Mouse (Mus musculus): ENCODE measurements around the gene Th. TPM values are rescaled to one million over a fixed set of nuclear protein-coding genes. Genes with fewer than 3 reads are reported as not detected.

The Th gene
- polyA plus RNA-seq, 1 experiment from 2014 or later = 0.44 TPM

- ATAC-seq (ENCODE audit: insufficient number of reproducible peaks, low FRiP score, low TSS enrichment, low read depth) = no peak
- Histone ChIP-seq H3K4me2 (ENCODE audit: low read depth, severe bottlenecking) (no peak overlapping the region), H3K4me3 (ENCODE audit: low read depth, low read length) (no peak overlapping the region), H3K4me1 (ENCODE audit: control insufficient read depth, insufficient read depth, low read length) (no peaks in the 10 kb centered on the region), H3K36me3 (ENCODE audit: control insufficient read depth, insufficient read depth, low read length) (no peaks in the 10 kb centered on the region), H3K27me3 (ENCODE audit: control insufficient read depth, insufficient read depth, low read length) (no peaks in the 10 kb centered on the region), H3K27ac (replicated peaks; ENCODE audit: low read depth, low read length) (no peak overlapping the region), H3K9ac (ENCODE audit: low read length) (no peak overlapping the region), H3K9me3 (ENCODE audit: control insufficient read depth, low read length) (no peaks in the 10 kb centered on the region)
- no peak for DNase-seq (ENCODE audit: low spot score)
These were observed 6.7 kb upstream of the Th start for GRCm38 (mm10) chr7:142937631-142938030.

- no peaks in the 10 kb centered on the region for H3K9me3 ChIP-seq (ENCODE audit: control insufficient read depth, low read length)
- no peak overlapping the region for H3K9ac ChIP-seq (ENCODE audit: low read length)
- no peaks in the 10 kb centered on the region for H3K27me3 ChIP-seq (ENCODE audit: control insufficient read depth, insufficient read depth, low read length)
- DNase-seq (ENCODE audit: low spot score) (no peak), ATAC-seq (ENCODE audit: insufficient number of reproducible peaks, low FRiP score, low TSS enrichment, low read depth) (no peak)
- H3K4me3 ChIP-seq (ENCODE audit: low read depth, low read length) = no peak overlapping the region
- 82% methylated on average over 14 of the region's 14 CpGs for WGBS
- no peak overlapping the region for H3K4me2 ChIP-seq (ENCODE audit: low read depth, severe bottlenecking)
- H3K36me3 ChIP-seq (ENCODE audit: control insufficient read depth, insufficient read depth, low read length) = no peaks in the 10 kb centered on the region
- no peaks in the 10 kb centered on the region for H3K4me1 ChIP-seq (ENCODE audit: control insufficient read depth, insufficient read depth, low read length)
- no peak overlapping the region for H3K27ac ChIP-seq (replicated peaks; ENCODE audit: low read depth, low read length)
These were observed 4.8 kb upstream of the Th start for GRCm38 (mm10) chr7:142935708-142936107.

GRCm38 (mm10) chr7:142932469-142932868, 1.5 kb upstream of the Th start:
- DNase-seq (ENCODE audit: low spot score) (no peak), ATAC-seq (ENCODE audit: insufficient number of reproducible peaks, low FRiP score, low TSS enrichment, low read depth) (no peak)
- Histone ChIP-seq H3K27me3 (ENCODE audit: control insufficient read depth, insufficient read depth, low read length) (no peaks in the 10 kb centered on the region), H3K4me2 (ENCODE audit: low read depth, severe bottlenecking) (no peak overlapping the region), H3K4me3 (ENCODE audit: low read depth, low read length) (no peak overlapping the region), H3K4me1 (ENCODE audit: control insufficient read depth, insufficient read depth, low read length) (no peaks in the 10 kb centered on the region), H3K9ac (ENCODE audit: low read length) (no peak overlapping the region), H3K9me3 (ENCODE audit: control insufficient read depth, low read length) (no peaks in the 10 kb centered on the region), H3K27ac (replicated peaks; ENCODE audit: low read depth, low read length) (no peak overlapping the region), H3K36me3 (ENCODE audit: control insufficient read depth, insufficient read depth, low read length) (no peaks in the 10 kb centered on the region)
- WGBS = 75% methylated on average over 3 of the region's 3 CpGs

GRCm38 (mm10) chr7:142929516-142929915, 1.4 kb downstream of the Th start:
- Histone ChIP-seq H3K4me2 (ENCODE audit: low read depth, severe bottlenecking) (no peak overlapping the region), H3K4me1 (ENCODE audit: control insufficient read depth, insufficient read depth, low read length) (no peaks in the 10 kb centered on the region), H3K4me3 (ENCODE audit: low read depth, low read length) (no peak overlapping the region), H3K9me3 (ENCODE audit: control insufficient read depth, low read length) (no peaks in the 10 kb centered on the region), H3K36me3 (ENCODE audit: control insufficient read depth, insufficient read depth, low read length) (no peaks in the 10 kb centered on the region), H3K27ac (replicated peaks; ENCODE audit: low read depth, low read length) (no peak overlapping the region), H3K9ac (ENCODE audit: low read length) (no peak overlapping the region), H3K27me3 (ENCODE audit: control insufficient read depth, insufficient read depth, low read length) (no peaks in the 10 kb centered on the region)
- WGBS = 95% methylated on average over 2 of the region's 2 CpGs
- ATAC-seq (ENCODE audit: insufficient number of reproducible peaks, low FRiP score, low TSS enrichment, low read depth) (no peak), DNase-seq (ENCODE audit: low spot score) (no peak)

GRCm38 (mm10) chr7:142927293-142927692, 3.6 kb downstream of the Th start:
- DNase-seq (ENCODE audit: low spot score) (no peak), ATAC-seq (ENCODE audit: insufficient number of reproducible peaks, low FRiP score, low TSS enrichment, low read depth) (no peak)
- Histone ChIP-seq H3K27me3 (ENCODE audit: control insufficient read depth, insufficient read depth, low read length) (no peaks in the 10 kb centered on the region), H3K9me3 (ENCODE audit: control insufficient read depth, low read length) (no peaks in the 10 kb centered on the region), H3K27ac (replicated peaks; ENCODE audit: low read depth, low read length) (no peak overlapping the region), H3K4me3 (ENCODE audit: low read depth, low read length) (no peak overlapping the region), H3K4me1 (ENCODE audit: control insufficient read depth, insufficient read depth, low read length) (no peaks in the 10 kb centered on the region), H3K9ac (ENCODE audit: low read length) (no peak overlapping the region), H3K36me3 (ENCODE audit: control insufficient read depth, insufficient read depth, low read length) (no peaks in the 10 kb centered on the region), H3K4me2 (ENCODE audit: low read depth, severe bottlenecking) (no peak overlapping the region)
- WGBS = 62% methylated on average over 8 of the region's 8 CpGs

GRCm38 (mm10) chr7:142918641-142919628, 12.0 kb downstream of the Th start:
- H3K4me2 ChIP-seq (ENCODE audit: low read depth, severe bottlenecking) = no peak overlapping the region
- no peaks in the 10 kb centered on the region for H3K4me1 ChIP-seq (ENCODE audit: control insufficient read depth, insufficient read depth, low read length)
- no peak overlapping the region for H3K27ac ChIP-seq (replicated peaks; ENCODE audit: low read depth, low read length)
- DNase-seq (ENCODE audit: low spot score) (peak; percentile 94), ATAC-seq (ENCODE audit: insufficient number of reproducible peaks, low FRiP score, low TSS enrichment, low read depth) (peak; percentile 72; the same call in 1 of the 2 replicates)
- no peak overlapping the region for H3K4me3 ChIP-seq (ENCODE audit: low read depth, low read length)
- no peaks in the 10 kb centered on the region for H3K36me3 ChIP-seq (ENCODE audit: control insufficient read depth, insufficient read depth, low read length)
- H3K9me3 ChIP-seq (ENCODE audit: control insufficient read depth, low read length) = no peaks in the 10 kb centered on the region
- no peak overlapping the region for H3K9ac ChIP-seq (ENCODE audit: low read length)
- 29% methylated on average over 8 of the region's 8 CpGs for WGBS
- H3K27me3 ChIP-seq (ENCODE audit: control insufficient read depth, insufficient read depth, low read length) = no peaks in the 10 kb centered on the region

- WGBS = 86% methylated on average over 5 of the region's 5 CpGs
- no peak for DNase-seq (ENCODE audit: low spot score)
These were observed 13.3 kb downstream of the Th start for GRCm38 (mm10) chr7:142917659-142918058.

GRCm38 (mm10) chr7:142916178-142916577, 14.8 kb downstream of the Th start:
- H3K27ac ChIP-seq (replicated peaks; ENCODE audit: low read depth, low read length) = no peak overlapping the region

More at GRCm38 (mm10) chr7:142917659-142918058, 13.3 kb downstream of the Th start:
- H3K4me1 ChIP-seq (ENCODE audit: control insufficient read depth, insufficient read depth, low read length) = no peaks in the 10 kb centered on the region
- H3K27ac ChIP-seq (replicated peaks; ENCODE audit: low read depth, low read length) = no peak overlapping the region
- H3K27me3 ChIP-seq (ENCODE audit: control insufficient read depth, insufficient read depth, low read length) = no peaks in the 10 kb centered on the region
- ATAC-seq (ENCODE audit: insufficient number of reproducible peaks, low FRiP score, low TSS enrichment, low read depth) = no peak
- H3K4me3 ChIP-seq (ENCODE audit: low read depth, low read length) = no peak overlapping the region
- H3K4me2 ChIP-seq (ENCODE audit: low read depth, severe bottlenecking) = no peak overlapping the region
- no peaks in the 10 kb centered on the region for H3K9me3 ChIP-seq (ENCODE audit: control insufficient read depth, low read length)
- H3K36me3 ChIP-seq (ENCODE audit: control insufficient read depth, insufficient read depth, low read length) = no peaks in the 10 kb centered on the region
- no peak overlapping the region for H3K9ac ChIP-seq (ENCODE audit: low read length)

More at GRCm38 (mm10) chr7:142916178-142916577, 14.8 kb downstream of the Th start:
- Histone ChIP-seq H3K27me3 (ENCODE audit: control insufficient read depth, insufficient read depth, low read length) (no peaks in the 10 kb centered on the region), H3K4me2 (ENCODE audit: low read depth, severe bottlenecking) (no peak overlapping the region), H3K4me3 (ENCODE audit: low read depth, low read length) (no peak overlapping the region), H3K4me1 (ENCODE audit: control insufficient read depth, insufficient read depth, low read length) (no peaks in the 10 kb centered on the region), H3K36me3 (ENCODE audit: control insufficient read depth, insufficient read depth, low read length) (no peaks in the 10 kb centered on the region), H3K9ac (ENCODE audit: low read length) (peak overlapping the region; percentile 17; the same call in 1 of the 2 replicates), H3K9me3 (ENCODE audit: control insufficient read depth, low read length) (no peaks in the 10 kb centered on the region)
- 60% methylated on average over 8 of the region's 8 CpGs for WGBS
- DNase-seq (ENCODE audit: low spot score) = no peak
- ATAC-seq (ENCODE audit: insufficient number of reproducible peaks, low FRiP score, low TSS enrichment, low read depth) = no peak
